Mouse (Mus musculus) liver, embryonic 14.5 days (tissue): ENCODE measurements at regions not wholly inside any gene's neighbourhood (a gene's known extent, or its start where the extent isn't known, plus 50 kb on each side); places are given as distances from the start of the nearest gene placed in this dataset.
A peak's percentile ranks its signal among the peaks of the same experiment; 100 is the strongest.

ENCODE experiments used
- ATAC-seq: fragments of 200-750 bp; cut with Nextera tagmentation; 2 replicates; pipeline ENCODE4 v1.8.0; 2017; ENCODE audit warnings: moderate number of reproducible peaks, mild to moderate bottlenecking, moderate library complexity; ENCODE audit not compliant: insufficient read depth
- DNase-seq, 3 experiments: peaks; one replicate each; pipeline ENCODE4 v3.0.0-alpha.2; 2012 to 2013; ENCODE audit warnings: low read depth in 3 of 3, low spot score in 3 of 3
- H3K27ac ChIP-seq: fragments of 300-500 bp; sonication (generic); 2 replicates; pipeline ENCODE4 v1.5.1; 2014; ENCODE audit warnings: moderate library complexity, mild to moderate bottlenecking, control low read depth, inconsistent platforms
- H3K27me3 ChIP-seq: fragments of 300-500 bp; sonication (generic); 2 replicates; pipeline ENCODE4 v1.6.1; 2014; ENCODE audit warnings: mild to moderate bottlenecking, low read length, moderate library complexity; ENCODE audit not compliant: control insufficient read depth, insufficient read depth
- H3K36me3 ChIP-seq: fragments of 300-500 bp; sonication (generic); replicated peaks from 2 replicates; pipeline ENCODE4 v1.6.1; 2014; ENCODE audit warnings: low read depth; ENCODE audit not compliant: control insufficient read depth, insufficient read depth
- H3K4me1 ChIP-seq, 2 experiments: fragments of 200-500 bp in 1 of 2; fragments of 300-500 bp in 1 of 2; sonication (generic) in 1 of 2; replicated peaks; 2 replicates each; pipeline ENCODE4 v1.6.1; 2012 to 2014; ENCODE audit warnings: antibody characterized with exemption in 1 of 2, inconsistent platforms in 1 of 2, low read length in 1 of 2; ENCODE audit not compliant: control insufficient read depth in 2 of 2, insufficient read depth in 2 of 2
- H3K4me2 ChIP-seq: fragments of 300-500 bp; sonication (generic); 2 replicates; pipeline ENCODE4 v1.6.1; 2014; ENCODE audit warnings: low read depth, mild to moderate bottlenecking, control low read depth, moderate library complexity
- H3K4me3 ChIP-seq, 2 experiments: fragments of 200-500 bp in 1 of 2; fragments of 300-500 bp in 1 of 2; sonication (generic) in 1 of 2; 2 replicates each; pipeline ENCODE4 v1.5.1; 2012 to 2014; ENCODE audit warnings: low read depth in 2 of 2, low read length in 2 of 2, mild to moderate bottlenecking in 2 of 2, control low read depth in 1 of 2, inconsistent platforms in 1 of 2, moderate library complexity in 1 of 2; ENCODE audit not compliant: insufficient read depth in 1 of 2
- H3K9ac ChIP-seq: fragments of 300-500 bp; sonication (generic); replicated peaks from 2 replicates; pipeline ENCODE4 v1.6.1; 2014; ENCODE audit warnings: mild to moderate bottlenecking, control low read depth, moderate library complexity
- H3K9me3 ChIP-seq: fragments of 300-500 bp; sonication (generic); 2 replicates; pipeline ENCODE4 v1.6.1; 2016; ENCODE audit warnings: low read length, mixed read lengths; ENCODE audit not compliant: control insufficient read depth
- CTCF ChIP-seq: IDR thresholded peaks from 2 replicates; pipeline ENCODE4 v1.5.1; 2016; ENCODE audit warnings: antibody characterized with exemption, low read depth, control low read depth
- EP300 ChIP-seq: IDR thresholded peaks from 2 replicates; pipeline ENCODE4 v1.6.1; 2016; ENCODE audit warnings: antibody characterized with exemption, low read depth
- WGBS: fragments of 180-500 bp; shearing (Covaris S2); extraction: QIAGEN DNeasy Blood & Tissue Kit; methylation state at CpG from one replicate; pipeline ENCODE4 v1.1.7; 2014; ENCODE audit not compliant: insufficient replicate concordance; 5-methylcytosine and 5-hydroxymethylcytosine counted together

GRCm38 (mm10) chr15:36719241-36719640 is 288.3 kb downstream of the Zfp706 start:
- no peaks in the 10 kb centered on the region for H3K36me3 ChIP-seq
- H3K27me3 ChIP-seq = no peaks in the 10 kb centered on the region
- no peak overlapping the region for H3K4me3 ChIP-seq
- H3K27ac ChIP-seq = no peak overlapping the region
- no peaks in the 10 kb centered on the region for H3K9me3 ChIP-seq
- no peak overlapping the region for H3K9ac ChIP-seq
- H3K4me1 ChIP-seq = peaks cover 4 to 15% of the 10 kb centered on the region in 2 experiments; a peak in 2 of 4 replicates
- WGBS = 7% methylated on average over 2 of the region's 2 CpGs
- ATAC-seq (no peak), DNase-seq (no peak)
- H3K4me2 ChIP-seq = no peak overlapping the region
- TF ChIP-seq CTCF (no peak), EP300 (no peak)

- Histone ChIP-seq H3K36me3 (no peaks in the 10 kb centered on the region), H3K9ac (no peak overlapping the region), H3K4me2 (no peak overlapping the region), H3K9me3 (no peaks in the 10 kb centered on the region), H3K4me3 (no peak overlapping the region), H3K27ac (no peak overlapping the region), H3K27me3 (no peaks in the 10 kb centered on the region), H3K4me1 (peaks cover 4 to 15% of the 10 kb centered on the region in 2 experiments; a peak in 2 of 4 replicates)
- WGBS = 73% methylated on average over 6 of the region's 6 CpGs
- TF ChIP-seq CTCF (no peak), EP300 (no peak)
- ATAC-seq = no peak
- no peak for DNase-seq
These were observed 289.7 kb downstream of the Zfp706 start for GRCm38 (mm10) chr15:36717835-36718234.

- no peak for TF ChIP-seq CTCF
- H3K27ac ChIP-seq = no peak overlapping the region
- H3K9ac ChIP-seq = no peak overlapping the region
- no peak overlapping the region for H3K4me3 ChIP-seq
- H3K4me1 ChIP-seq = peaks cover 4 to 6% of the 10 kb centered on the region in 2 experiments; a peak in 2 of 4 replicates
- no peak for DNase-seq
- peak overlapping the region; percentile 70; the same call in 1 of the 2 replicates for H3K4me2 ChIP-seq
- no peaks in the 10 kb centered on the region for H3K9me3 ChIP-seq
- ATAC-seq = no peak
- no peaks in the 10 kb centered on the region for H3K27me3 ChIP-seq
- H3K36me3 ChIP-seq = no peaks in the 10 kb centered on the region
These were observed 290.9 kb downstream of the Zfp706 start for GRCm38 (mm10) chr15:36716686-36717038.

- ATAC-seq (peak; percentile 69), DNase-seq (peak in 1 of 3 experiments; percentile 49)
- peak overlapping the region; percentile 70 for H3K4me2 ChIP-seq
- H3K4me3 ChIP-seq = peak overlapping the region; percentile 57 to 64
- no peak overlapping the region for H3K27ac ChIP-seq
- no peaks in the 10 kb centered on the region for H3K9me3 ChIP-seq
- peak; percentile 81 for TF ChIP-seq CTCF
- no peak for TF ChIP-seq EP300
- 8% methylated on average over 26 of the region's 26 CpGs for WGBS
- H3K4me1 ChIP-seq = peaks cover 4 to 6% of the 10 kb centered on the region in 2 experiments; a peak in 2 of 4 replicates
- H3K27me3 ChIP-seq = no peaks in the 10 kb centered on the region
- H3K9ac ChIP-seq = peak overlapping the region; percentile 73
- no peaks in the 10 kb centered on the region for H3K36me3 ChIP-seq
These were observed 291.6 kb downstream of the Zfp706 start for GRCm38 (mm10) chr15:36715745-36716685.

GRCm38 (mm10) chr15:36715159-36715558 is 292.4 kb downstream of the Zfp706 start:
- Histone ChIP-seq H3K4me1 (peaks cover 4 to 6% of the 10 kb centered on the region in 2 experiments; a peak in 2 of 4 replicates), H3K4me2 (peak overlapping the region; percentile 70), H3K36me3 (no peaks in the 10 kb centered on the region), H3K27me3 (no peaks in the 10 kb centered on the region), H3K27ac (no peak overlapping the region), H3K9ac (no peak overlapping the region), H3K4me3 (no peak overlapping the region), H3K9me3 (no peaks in the 10 kb centered on the region)
- WGBS = 85% methylated on average over 6 of the region's 6 CpGs
- DNase-seq = no peak
- TF ChIP-seq EP300 (no peak), CTCF (no peak)
- ATAC-seq = no peak
